Mouse (Mus musculus) frontal cortex, postnatal 25 days (tissue): ENCODE results near the gene Nrip2.
A peak's percentile ranks its signal among the peaks of the same experiment; 100 is the strongest.

ENCODE experiments used
- DNase-seq, 2 experiments: peaks; one replicate each; pipeline ENCODE4 v3.0.0; 2022; ENCODE audit warnings: low spot score in 2 of 2

Gene Nrip2

DNA sequence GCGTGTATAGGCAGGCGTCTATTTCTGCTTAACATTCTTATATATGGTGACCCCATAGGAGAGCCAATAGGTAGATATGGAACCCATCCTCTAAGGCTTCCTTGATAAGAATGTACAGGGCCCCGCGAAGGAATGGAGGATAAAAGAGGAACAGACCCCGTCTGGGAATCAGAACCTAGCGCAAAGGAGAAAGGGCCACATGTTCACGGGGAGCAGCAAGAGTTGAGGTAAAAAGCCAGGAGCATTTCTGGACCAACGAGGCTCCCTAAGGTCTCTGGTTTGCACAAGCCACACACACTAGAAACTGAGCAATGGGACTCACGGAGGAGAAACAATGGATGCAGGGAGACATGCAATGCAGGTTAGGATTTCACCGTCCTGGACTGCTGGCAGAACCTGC lies 38.2 kb downstream of the Nrip2 start:
- no peak for DNase-seq

DNA sequence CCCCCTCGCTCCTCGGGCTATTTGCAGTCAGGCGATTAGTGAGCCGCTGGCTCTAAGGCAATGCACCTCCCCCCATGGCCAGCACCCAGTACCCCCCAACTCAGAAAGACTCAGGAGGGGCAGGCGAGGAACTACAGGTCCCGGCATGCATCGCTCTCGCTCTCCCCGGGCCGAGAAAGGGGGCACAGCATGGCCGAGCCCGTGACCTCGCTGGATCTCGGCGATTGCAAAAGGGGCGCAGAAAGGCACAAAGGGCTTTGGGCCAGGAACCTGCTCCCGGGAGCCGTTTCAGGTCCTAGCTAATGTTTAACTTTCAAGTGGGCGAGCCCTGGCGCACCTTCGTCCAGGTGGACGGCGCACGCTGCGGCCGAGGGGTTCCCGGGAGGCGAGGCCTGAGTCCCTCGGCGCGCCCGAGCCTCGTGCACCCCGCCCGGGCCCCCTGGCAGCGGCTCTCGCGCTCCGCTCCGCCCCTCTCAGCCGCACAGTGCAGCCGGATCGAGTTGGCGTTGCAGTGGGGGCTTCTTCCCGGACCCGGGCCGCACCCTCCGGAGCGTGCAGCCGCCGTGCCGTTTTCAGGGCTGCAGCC lies 38.7 kb downstream of the Nrip2 start:
- no peak for DNase-seq

DNA sequence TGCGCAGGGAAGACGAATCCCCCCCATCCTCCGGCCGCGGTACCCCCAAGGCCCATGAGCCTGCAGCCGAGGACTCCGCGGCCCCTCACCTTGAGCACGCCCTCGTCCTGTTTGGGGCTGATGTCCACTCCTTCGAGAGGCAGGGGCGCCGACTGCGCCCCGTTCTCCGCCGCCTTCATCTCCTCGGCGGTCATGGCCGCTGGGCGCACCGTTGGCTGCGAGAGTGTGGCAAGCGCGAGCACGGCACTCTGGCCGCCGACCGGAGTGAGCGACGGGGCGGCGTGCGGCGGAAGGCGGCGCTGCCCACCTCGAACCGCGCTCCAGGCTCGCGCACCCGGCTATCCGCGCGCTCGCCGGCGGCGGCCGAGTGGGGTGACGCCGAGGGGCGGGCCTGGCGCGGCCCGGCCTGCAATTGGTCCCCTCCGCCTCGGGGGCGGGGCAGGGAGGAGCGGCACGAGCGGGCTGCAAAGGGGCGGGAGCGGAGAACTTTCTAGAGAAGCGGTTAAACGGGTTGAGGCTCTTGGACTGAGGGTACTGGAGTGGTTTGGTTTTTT lies 39.3 kb downstream of the Nrip2 start, which contains the start of gene Fkbp4:
Fkbp4 (minus strand) TSS at position 361 of the 554 bp plus-strand sequence.
- DNase-seq: peak; percentile 70 to 86

DNA sequence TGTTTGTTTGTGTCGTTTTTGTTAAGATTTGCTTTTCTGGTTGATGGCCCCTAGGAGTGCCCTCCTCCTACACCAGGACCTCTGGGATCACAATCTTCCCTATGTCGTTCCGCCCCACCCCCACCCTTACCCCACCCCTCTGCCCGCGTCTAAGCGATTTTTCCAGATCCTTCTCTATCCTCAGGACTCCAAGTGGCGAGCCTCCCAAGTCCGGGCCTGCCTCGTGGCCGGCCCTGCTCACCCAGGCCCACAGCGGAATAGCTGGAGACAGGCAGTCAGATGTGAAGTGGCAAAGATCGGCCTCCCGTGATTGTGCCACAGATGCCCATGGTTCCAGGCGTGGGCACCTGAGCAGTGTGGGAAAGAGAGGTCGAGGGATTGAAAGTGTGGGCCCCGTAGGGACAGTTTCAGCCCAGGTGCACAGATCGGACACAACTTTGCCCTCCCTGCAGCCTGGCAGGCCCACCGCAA lies 39.8 kb downstream of the Nrip2 start:
- DNase-seq: no peak

DNA sequence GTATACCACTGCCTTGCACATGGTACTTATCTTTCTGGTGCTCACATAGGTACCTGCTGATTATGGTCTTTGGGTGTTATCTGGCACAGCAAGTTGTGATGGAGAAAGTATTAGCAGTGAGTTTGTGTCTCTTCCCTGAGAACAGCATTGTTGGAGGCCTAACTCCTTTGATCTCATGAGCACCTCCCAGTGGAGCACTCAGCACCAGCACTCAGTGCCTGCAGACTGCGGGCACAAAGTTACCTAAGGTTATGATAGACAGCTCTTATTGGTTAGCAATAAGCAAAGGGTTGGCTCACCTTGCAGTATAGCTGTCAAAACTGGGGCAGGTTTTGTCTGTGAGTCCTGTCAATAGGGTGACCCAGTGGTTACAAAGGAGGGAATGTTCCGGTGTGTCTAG lies 41.1 kb downstream of the Nrip2 start:
- DNase-seq: no peak

DNA sequence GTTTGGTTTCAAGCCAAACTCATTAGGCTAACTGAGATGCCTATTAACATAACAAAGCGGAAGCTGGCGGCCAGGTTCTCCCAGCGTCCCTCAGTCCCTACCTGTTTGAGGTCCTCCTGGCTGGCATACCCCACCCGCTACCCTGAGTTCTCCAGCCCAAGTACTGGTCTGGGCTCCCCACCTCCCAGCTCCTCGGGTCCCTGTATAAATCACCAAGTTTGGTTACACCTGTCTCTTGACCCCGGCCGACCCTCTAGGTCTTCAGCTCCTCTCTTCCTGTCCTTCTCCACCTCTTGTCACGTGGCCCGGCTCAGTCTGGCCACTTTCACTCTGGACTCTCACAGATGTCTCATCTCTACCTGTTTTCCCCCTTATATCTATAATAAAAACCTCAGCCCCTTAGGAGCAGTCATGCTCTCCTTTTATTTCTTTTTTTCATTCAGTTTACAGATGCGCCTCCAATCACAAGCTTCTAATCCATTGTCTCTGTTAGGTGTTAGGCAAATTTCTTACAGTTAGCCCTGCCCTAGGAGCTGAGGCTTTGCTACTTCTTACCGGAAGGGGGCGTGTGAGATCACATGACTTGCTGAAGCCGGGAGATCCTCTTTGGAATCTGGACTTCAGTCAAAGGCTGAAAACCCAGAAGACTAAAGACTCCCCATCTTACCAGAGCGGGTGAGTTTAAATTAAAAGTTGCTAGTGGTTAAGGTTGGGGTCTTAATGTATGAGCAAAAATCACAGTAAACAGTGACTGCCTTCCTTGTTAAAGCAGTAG lies 46.9 kb downstream of the Nrip2 start:
- peak in 1 of 2 experiments; percentile 44 for DNase-seq

DNA sequence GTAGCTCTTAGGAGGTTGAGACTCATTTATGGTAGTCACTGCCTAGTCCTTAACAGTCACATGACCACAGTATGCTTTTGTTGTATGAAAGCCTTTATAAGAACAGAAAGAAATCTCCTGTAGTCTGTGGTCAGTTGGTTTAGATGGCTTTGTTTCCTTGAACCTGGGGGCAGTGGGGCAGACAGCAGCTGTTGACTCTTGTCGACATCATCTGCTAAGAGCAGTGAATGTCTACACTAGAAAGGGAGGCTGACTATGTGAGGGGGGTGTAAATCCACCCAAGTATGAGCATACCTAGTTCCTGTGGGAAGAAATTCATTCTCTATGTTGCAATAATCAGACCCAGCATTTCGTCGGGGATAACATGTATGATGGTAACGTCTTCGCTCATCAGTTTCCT lies 48.0 kb downstream of the Nrip2 start:
- no peak for DNase-seq

DNA sequence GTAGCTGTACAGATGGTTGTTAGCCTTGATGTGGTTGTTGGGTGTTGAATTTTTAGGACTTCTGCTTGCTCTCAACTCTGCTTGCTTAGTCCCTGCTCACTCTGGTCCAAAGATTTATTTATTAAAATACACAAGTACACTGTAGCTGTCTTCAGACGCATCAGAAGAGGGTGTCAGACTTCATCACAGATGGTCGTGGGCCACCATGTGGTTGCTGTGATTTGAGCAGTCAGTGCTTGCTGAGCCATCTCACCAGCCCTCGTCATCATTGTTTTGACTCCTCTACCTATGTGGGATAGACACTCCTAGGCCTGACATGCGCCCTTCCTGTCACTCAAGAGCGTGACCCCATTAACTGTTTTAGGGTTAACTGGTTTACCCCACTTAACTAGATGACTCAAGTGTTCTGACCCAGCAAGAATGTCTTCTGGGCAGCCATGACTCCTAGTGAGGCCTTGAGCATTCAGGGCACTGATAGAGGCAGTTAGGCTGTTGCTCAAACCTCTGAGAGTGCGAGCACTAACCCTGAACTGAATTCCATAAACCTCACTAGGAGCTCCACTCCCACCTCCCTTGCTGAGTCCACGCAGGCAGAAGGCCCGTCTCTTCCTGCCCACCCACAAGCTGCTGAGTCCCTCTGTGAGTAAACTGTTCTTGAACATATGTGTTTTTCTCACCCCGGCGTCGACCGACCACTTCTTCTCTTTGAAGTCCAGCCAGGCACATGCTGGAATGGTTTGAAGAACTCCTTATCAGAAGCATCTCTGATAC lies 56.9 kb downstream of the Nrip2 start:
- no peak for DNase-seq

DNA sequence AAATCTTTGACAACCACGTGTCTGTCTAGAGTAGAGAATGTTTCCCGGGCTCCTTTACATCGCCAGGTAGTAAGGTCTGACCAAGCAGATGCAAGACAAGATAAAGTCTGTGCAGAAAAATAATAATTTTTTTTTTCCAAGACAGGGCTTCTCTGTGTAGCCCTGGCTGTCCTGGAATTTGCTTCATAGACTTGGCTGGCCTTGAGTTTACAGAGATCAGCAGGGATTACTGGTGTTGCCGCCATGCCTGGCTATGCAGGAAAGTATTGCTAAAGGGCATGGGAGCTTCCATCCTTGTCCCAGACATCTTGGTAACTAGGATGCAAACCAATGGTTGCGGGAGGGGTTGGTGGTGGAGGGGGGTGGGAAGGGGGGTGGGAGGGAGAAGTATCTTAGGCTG lies 58.1 kb downstream of the Nrip2 start:
- DNase-seq: no peak

DNA sequence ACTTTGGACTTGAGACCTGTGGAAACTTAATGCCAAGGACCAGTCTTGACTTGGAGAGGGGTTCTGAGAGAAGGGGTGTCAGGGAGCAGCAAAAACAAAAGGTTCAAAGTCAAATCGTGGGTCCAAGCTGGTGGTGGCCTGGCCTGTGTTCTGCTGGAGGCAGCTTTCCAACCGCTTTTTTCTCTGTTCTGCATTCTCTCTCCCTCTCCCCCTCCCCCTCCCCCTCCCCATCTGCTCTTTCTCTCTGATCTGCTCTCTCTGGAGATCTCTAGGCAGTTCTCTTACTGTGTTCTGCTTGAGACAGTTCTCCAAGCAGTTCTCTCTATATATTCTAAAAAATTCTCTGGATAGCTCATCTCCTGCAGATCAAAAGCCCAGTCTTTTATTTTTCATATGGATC lies 61.2 kb downstream of the Nrip2 start:
- no peak for DNase-seq

DNA sequence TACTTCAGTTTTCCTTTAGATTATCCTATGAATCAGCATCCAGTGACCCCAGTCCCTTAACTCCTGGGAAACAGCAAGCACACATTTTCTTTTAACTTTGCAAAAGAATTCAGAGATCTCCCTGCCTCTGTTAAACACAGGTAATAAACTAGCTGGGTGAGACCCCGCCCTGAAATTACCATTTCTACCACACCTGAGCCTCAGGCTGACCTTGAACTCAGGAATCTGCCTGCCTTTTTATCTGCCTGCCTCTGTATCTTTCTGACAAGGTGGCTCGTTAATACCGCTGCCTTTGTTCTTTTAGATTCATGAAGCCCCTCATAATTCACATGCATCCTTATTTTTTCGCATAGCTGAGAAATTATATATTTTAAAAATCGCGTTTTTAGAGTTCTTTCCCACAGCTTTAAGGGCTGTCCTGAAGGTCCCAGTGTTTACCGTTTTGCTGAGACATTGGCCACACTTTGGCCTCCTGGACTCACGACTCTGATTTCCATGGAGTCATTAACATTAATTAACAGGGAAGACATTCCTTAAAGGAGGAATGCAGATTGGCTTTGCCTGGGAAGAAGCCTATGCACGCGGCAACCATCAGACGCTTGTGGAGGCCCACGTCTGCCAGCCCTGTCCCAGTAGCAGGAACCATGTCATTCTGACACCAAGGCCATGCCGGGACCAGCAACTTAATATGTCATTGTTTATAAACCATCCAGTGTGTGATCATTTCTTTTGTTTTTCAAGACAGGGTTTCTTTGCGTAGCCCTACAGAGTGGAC lies 61.8 kb downstream of the Nrip2 start:
- no peak for DNase-seq

DNA sequence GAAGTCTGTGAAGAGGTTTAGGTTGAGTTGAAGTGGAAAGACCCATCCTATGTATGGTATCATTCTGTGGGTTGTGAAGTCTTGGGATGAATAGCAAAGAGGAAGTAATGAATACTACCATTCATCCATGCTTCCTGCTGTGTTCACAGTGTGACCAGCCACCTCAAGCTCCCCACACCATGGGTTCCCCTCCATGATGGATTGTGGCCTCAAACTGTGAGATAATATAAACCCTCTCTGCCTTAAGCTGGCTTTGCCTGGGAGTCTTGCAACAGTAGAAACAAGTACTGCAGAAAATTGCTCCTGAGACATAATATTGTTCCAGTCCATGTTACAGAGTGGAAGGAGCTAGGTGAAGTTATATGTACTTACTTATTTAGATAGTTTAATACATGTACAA lies 62.5 kb downstream of the Nrip2 start:
- DNase-seq: no peak

DNA sequence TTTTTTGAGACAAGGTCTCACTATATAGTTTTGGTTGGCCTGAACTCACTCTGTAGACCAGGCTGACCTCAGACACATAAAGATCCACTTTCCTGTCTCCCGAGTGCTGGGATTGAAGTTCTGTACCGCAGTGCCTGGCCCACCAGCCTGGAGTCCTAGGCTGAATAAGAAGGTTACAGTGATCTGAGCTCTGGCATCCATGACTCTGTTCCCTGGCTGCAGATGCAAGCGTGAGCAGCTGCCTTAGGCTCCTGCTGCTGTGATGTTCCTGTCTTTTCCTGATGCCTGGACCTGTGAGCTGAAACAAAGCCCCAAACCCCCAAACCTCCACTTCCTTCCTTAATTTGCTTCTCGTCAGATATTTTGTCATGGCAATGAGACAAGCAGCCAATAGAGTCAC lies 65.9 kb downstream of the Nrip2 start:
- DNase-seq: no peak
